Mouse (Mus musculus) layer of hippocampus, postnatal 14 days (tissue): ENCODE measurements around the gene 0610010K14Rik. TPM values are rescaled to one million over a fixed set of nuclear protein-coding genes. Genes with fewer than 3 reads are reported as not detected.
A peak's percentile ranks its signal among the peaks of the same experiment; 100 is the strongest.

ENCODE experiments used
- DNase-seq, 2 experiments: peaks; one replicate each; pipeline ENCODE4 v3.0.0; 2021 to 2022; ENCODE audit warnings: low spot score in 2 of 2, mixed read lengths in 1 of 2
- total RNA-seq, 2 experiments: library from RNA; stranded (reverse); gene quantifications; 2 replicates each; pipeline ENCODE4 v1.2.3; 2021

0610010K14Rik gene
- total RNA-seq, 2 experiments from 2014 or later: 42.3 to 47.7 TPM

DNA sequence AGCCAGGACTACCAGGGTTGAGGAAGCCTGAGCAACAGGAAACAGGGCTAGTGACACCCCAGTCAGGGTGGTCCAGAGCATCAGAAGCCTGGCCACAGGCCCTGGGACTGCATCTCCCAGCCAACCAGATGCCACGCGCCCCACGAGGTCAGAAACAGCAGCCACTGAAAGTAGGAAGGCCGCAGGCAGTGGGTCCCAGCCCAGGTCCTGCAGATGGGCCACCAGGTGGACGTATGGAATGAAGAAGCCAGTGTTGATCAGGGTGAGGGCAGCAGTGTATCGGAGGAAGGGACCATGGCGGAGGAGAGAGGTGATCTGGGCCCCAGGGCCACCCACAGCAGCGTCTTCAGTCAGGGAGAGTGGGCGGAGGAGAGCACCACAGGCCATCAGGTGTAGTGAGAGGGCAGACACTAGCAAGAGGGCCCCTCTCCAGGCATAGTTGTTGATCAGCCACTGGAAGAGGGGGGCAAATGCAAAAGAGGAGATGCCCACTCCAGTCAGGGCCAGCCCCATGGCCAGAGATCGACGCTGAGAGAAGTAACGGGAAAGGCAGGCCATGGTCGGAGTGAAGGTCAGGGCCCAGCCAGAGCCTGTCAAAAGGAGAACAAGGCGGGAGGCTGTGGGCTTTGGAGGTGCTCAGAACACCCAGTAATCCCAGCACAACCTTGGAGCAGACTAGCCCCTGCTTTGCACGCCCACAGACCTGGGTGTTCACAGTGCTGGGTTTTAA lies 18.8 kb downstream of the 0610010K14Rik start:
- DNase-seq: no peak

DNA sequence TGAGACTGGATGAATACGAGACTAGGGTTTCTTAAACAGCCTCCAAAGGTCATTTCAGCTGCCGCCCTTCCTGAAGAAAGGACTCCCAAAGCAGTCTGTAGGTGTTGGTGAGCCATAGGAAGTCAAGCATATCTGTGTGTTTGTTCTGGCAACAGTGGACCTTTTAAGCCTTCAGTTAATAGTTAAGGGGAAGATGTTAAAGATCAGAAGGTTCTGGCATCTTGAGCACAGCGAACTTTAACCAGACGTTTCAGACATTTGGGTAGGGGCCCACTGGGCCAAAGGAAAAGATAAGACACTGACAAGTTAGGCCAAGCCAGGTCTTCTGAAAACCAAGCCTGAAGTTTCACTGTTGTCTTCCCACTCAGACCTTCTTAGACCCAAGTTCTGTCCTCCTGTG lies 19.7 kb downstream of the 0610010K14Rik start:
- DNase-seq: no peak

DNA sequence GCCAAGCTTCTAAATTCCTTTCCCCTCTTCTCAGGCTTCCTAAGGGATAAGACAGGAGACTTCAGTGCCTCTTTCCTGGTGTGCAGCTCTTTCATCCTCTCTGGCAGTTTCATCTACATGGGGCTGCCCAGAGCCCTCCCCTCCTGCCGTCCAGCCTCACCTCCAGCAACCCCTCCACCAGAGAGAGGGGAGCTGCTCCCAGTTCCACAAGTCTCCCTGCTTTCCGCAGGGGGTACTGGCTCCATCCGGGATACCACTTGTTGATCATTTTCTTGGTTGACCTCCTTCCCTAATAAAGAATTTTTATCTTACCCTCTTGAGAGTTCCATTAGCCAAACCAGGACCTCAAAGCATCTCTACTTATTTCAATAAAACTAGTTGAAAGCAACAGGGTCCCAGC lies 21.6 kb downstream of the 0610010K14Rik start:
- DNase-seq: no peak

DNA sequence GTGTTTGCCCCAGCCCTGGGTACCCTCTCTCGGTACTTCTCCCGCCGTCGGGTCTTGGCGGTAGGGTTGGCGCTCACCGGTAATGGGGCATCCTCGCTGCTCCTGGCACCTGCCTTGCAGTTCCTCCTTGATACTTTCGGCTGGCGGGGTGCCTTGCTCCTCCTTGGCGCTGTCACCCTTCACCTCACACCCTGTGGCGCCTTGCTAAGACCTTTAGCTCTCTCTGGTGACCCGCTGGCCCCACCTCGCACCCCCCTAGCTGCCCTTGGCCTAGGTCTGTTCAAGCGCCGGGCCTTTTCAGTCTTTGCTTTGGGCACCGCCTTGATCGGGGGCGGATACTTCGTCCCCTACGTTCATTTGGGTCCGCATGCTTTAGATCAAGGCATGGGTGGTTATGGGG lies 22.4 kb downstream of the 0610010K14Rik start:
- DNase-seq: no peak

DNA sequence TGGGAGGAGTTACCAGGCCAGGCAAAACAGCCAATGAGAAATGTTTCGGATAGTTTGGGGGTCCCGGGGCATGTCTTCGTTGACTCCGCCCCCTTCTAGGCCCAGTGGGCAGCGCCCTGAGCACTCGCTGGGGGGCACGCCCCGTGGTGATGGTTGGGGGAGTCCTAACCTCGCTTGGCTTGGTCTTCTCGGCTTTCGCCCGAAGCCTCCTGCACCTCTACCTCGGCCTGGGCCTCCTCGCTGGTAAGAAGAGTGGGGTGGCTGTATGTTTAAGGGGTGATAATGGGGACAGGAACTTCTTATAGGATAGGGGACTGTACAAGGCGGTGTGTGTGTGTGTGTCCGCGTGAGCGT lies 22.9 kb downstream of the 0610010K14Rik start:
- no peak for DNase-seq

DNA sequence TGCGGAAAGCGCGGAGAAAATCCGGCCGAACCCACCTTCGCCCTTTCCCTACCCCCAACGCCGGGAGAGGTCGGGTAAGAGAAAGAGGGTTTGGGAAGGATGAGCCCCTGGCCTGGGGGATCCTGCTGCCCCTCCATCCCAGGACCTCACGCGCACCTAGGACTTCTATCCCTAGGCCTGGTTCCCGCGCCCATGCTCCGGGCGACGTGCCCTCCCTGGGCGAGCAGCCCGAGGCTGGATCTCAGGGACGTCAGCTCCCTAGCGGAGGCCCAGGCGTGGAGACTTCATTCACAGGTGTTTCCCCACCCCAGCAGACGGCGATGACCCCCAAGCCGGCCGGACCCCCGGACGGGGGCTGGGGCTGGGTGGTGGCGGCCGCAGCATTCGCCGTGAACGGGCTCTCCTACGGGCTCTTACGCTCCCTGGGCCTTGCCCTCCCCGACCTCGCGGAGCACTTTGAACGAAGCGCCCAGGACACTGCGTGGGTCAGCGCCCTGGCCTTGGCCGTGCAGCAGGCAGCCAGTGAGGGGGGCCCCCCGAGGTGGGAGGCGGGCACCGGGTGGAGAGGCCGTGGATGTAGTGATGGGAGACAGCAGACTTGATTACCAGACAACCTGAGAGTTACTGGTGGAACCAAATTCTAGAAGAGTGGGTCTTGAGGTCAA lies 23.4 kb downstream of the 0610010K14Rik start:
- DNase-seq: peak; percentile 36 to 47

DNA sequence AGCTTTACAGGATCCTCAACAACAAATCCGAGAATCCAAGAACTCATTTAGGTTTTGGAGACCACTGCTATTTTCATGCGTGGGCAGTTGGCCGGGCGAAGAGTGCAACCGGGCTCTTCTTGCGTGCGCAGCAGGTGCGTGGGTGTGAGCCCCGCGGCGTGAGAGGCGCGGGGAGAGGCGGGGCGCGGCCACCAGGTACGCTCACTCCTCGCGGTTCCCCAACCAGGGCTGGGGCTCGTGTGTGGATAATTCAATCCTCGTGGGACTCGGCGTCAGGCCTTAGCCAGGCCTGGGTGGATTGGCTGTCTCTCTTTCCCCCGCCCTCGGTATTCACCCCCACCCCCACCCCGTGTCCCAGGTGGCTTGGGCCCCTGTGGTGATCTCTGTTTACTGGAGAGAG lies 24.0 kb downstream of the 0610010K14Rik start:
- peak in 1 of 2 experiments; percentile 36 for DNase-seq

DNA sequence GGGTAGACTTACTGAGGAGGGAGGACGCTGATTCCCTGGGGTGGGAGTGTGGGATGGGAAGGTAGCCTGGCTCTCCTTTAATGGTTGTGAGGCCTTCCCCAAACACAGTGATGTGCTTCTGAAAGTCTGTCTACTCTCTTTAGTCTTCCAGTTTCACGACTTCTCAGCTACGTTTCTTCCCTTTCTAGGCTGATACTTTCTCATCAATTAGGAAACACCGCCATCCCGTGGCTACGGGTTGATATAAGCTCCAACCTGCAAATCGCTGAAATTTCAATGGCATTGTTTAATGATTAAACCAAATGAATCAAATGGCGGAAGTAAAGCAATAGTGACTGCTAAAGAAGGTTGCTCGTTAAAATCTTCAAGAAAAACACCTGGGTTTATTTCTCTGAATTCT lies 24.8 kb downstream of the 0610010K14Rik start:
- DNase-seq: peak; percentile 68 to 86

DNA sequence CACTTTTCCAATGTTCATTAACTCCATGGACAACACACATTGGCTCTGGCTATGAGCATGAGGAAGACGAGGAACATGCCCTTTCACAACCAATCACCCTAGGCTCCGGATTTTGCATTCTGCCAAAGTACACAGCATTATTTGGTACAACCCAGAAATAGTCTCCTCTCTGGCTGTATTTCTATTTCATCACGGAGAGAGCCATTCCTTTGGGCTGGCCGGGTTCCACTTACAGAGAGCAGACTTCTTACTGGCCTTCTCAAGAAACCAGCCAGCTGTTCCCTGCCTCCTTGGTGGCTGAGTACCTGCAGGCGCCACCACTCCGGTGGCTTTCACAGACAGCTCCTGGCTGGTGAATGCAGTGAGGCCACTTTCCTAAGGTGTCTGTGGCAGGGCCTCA lies 25.3 kb downstream of the 0610010K14Rik start, which contains the start of gene Slc16a11:
Slc16a11 (plus strand) TSS at position 330 of the 400 bp plus-strand sequence.
- no peak for DNase-seq

DNA sequence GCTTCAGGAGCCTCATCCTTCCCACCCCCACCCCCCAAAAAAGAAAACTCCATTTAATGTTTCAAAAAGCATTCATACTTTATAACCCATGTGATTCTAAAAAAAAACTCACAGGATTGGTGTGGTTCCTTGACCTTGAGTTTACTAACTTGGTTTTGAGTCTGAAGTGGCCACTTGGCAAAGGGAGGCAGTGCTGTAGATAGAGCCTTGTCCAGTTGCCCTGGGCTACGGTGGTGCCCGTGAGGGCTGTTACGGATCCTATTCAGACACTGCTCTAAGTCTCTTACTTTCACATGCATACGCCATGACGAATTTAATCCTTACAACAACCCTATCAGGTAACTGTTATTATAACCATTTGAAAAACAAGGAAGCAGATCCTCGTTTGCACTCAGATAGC lies 25.7 kb downstream of the 0610010K14Rik start:
- DNase-seq: no peak

DNA sequence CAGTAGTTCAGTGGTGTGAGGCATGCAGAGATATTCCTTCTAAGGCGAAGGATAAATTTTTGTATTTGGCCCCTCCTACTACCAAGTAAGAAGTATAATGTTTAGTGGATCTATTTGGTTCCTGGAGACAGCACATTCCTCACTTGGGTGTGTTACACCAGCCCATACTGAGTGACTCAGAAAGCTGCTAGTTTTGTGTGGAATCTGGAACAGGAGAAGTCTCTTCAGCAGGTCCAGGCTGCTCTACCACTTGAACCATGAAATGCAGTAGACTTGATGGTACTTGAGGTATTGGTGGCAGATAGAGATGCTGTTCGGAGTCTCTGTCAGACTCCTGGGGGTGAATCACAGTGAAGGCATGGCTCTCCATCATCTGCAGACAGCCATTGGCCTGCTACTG lies 27.0 kb downstream of the 0610010K14Rik start:
- no peak for DNase-seq

DNA sequence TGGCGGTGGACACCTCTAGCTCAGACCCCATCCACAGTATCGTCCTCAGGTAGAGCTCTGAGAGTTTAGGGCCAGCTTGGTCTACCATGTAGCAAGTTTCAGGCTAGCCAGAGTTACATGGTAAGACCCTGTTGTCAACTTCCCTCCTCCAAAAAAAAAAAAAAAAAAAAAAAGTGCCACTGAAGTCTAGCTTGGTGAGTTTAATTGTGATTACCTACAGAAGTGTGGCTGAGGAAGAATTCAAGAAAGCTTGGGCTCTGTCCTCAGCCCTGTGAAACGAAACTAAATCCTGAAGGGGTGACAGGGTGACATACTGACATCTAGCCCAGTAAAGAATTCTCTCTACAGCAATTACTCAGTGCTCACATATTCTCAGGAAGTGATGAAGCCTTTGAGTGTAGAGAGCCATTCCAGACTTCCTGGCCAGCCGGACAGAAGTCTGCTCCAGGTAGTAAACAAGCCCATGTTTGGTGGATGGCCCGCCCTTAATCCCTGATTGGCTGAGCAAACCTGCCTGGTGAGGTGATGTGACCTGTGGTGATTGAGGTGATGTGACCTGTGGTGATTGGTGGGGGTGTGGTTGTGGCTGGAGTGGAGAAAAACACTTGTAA lies 28.8 kb downstream of the 0610010K14Rik start:
- no peak for DNase-seq

DNA sequence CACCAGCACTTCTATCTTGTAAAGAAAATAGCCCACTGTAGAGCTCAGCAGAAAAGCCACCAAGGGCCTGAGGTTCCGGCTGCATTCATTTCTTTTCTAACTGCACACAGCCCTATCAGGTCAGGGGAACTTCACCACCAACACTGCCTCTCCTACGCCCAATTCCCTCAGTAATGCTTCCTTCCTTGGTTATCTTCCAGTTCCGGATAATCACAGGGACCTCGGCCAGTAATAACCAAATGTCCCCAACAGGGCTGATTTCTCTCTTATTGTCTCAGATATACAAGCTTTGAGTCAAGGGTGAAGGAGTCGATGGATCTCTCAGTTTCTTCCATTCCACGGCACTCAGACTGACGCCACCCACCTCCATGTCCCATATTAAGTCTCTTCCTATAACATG lies 30.4 kb downstream of the 0610010K14Rik start:
- DNase-seq: no peak

DNA sequence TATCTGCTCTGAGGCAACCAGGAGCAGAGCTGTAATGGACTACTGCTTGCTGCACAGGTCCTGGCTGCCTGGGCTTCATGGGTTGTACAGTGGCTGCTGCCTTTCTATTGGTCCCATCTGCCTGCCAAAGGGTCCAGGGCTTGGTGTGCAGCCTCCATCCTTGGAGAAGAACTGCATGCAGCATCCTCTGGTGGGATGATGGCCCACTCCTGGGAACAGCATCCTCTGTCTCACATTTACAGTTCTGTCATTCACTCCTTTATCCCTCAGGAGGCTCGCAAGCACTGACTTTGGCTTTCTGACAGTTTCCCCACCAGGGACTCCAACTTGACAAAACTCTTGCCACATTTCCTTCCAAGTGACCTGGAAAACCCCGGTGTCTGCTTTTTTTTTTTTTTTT lies 30.9 kb downstream of the 0610010K14Rik start:
- DNase-seq: no peak

DNA sequence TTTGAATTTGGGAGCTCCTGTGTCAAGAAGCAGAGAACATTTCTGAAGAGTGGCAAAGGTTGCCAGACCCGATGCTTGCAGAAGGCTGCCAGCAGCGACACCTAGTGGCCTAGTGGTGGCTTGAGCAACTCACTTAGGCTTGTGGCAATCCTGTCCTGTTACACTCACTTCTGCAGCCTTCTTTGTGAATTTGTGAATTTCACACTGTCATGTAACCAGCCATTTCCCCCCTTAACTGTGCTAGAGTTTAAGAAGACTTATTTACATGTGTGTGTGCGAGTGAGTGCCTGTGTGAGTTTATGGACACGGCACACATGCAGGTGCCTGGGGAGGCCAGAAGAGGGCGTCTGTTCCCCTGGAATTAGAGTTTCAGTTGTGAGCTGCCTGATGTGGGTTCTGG lies 36.0 kb downstream of the 0610010K14Rik start:
- DNase-seq: peak; percentile 80 to 84

DNA sequence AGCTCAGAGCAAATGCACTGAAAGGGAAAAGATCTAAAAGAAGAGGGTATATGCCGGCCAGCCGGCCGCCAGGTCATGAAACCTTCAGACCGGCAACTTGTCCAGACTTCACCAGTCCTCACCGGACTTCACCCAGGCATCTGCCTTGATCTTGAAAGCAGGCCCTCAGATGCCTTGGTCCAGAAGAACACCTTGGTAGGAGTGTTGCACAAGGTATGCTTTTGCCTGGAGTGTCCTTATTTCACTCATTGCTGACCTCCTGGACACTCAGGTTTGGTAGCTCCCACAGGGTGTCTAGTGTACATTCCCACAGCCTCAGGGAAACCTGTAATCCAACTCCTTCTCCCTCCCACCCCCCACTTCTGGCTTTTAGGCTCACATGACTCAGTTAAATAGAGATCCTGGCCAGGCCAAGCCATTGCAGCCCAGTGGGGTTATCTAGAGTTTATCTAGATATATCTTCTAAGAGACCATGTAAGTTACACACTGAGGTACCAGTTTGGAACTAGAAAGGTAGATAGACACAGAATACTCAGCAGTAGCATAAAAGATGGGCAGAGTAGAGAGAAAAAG lies 37.6 kb downstream of the 0610010K14Rik start:
- DNase-seq: no peak

DNA sequence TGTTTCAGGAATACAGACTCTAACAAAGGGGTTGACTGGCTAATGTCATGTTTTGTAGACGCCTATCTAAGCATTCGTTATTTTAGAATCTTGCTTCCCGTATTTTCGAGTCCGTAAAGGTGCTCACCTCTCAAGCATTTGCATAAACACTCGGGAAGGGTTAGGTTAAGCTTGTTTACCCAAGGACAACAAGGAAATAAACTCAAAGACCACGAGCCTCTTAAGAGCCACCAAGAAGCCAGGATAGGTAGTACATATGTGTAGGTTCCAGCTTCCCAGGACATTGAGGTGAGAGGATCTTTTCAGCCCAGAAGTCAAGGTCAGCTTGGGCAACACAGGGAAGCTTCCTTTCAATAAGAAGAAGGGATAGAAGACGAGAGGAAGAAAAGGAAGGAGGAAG lies 38.6 kb downstream of the 0610010K14Rik start:
- no peak for DNase-seq

DNA sequence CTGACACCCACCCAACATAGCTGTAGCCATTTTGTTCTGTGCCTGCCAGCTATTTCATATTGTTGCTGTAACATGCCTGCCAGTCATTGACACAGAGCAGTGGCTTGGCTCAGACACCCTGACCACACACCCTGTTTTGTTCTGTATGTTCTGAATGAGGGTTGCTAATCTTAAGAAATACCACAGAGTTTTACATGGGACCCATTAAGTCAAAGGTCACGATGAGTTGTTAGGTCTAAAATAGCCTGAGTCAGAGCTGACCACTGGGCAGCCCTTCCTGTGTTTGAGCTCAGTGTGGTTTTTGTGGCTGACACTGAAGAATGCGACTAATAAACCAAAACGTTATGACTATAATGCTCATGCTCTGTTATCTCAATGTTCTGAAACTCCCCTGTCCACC lies 39.4 kb downstream of the 0610010K14Rik start:
- DNase-seq: no peak

DNA sequence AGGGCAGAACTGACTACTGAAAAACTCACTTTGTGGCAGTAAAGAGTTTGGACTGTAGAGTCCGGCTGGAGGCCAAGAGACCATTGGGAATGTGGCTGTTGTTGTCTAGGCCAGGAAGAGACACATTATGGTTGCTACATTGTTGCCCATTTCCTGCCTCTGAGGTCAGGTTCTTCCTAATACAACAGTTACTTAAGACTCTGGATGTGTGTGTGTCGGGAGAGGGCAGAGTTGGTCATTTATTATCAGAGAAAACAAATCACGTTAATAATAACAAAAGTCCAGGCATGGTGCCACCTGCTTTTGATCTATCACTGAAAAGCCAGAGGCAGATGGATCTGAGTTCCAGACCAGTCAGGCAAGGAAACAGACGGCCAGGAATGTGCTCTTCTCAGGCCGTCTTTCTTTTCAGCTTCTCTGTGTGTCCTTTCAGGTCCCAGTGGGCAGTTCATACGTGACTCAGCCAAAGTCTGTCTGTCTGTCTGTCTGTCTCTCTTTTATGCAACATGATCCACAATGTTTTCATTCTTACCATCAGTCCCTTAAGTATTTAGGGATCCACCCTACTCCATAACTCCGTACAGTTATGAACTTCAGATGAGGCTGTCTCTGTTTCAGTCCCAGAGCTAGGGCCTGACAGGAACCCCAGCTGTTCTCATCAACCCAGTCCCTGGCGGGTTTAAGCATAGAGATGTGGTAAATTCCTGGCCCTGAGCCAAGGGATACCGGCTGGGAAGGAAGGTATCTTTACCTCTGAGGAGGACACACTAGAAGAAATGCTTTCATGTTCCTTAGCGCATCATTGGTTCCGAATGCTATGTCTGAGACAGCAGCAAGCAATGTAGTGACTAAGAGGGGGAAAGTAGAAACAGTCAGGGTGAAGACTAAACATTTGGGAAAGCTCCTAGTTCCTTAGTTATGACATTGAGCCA lies 44.1 kb downstream of the 0610010K14Rik start:
- no peak for DNase-seq

DNA sequence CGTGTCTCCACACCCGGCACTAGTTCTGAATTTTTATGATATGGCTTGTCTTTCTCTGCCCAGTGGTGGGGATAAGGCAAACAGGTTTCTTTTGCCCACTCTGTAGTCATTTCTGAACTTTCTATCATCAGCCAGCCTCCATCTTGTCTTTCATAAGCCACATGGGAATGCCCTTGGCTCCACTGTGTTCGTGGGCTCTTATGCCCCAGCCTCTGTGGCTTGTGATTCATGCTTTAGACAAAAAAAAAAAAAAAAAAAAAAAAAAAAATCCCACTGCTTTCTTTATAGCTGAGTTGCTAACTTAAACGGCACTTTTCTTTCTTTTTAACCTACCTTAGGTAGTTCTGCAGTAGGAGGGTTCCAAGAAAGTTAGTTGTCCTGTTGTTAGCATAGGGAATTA lies 45.6 kb downstream of the 0610010K14Rik start:
- no peak for DNase-seq

DNA sequence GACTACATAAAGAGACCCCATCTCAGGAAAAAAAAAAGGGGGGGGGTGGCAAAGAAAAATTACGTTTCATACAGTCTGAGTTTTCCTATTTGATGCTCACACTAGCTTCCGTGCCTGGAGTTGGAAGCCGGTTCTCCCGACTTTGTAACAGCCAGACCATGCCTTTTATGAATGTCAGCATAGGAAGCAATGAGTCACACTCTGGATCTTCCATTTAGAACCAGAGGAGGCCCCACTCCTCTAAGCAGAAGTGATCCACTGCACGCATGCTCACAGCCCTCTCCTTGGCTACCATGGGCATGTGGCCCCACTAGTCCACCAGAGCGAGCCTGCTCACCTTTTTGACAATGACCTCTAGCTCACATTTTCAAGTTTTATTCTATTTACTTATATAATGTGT lies 46.5 kb downstream of the 0610010K14Rik start:
- no peak for DNase-seq
